Mouse (Mus musculus) spleen, adult 2 months (tissue): ENCODE results near the gene Clnk. TPM values are rescaled to one million over a fixed set of nuclear protein-coding genes. Genes with fewer than 3 reads are reported as not detected.

Source experiments
- DNase-seq, 2 experiments: peaks; one replicate each; pipeline versions ENCODE4 v3.0.0 to v3.0.0-alpha.2; 2012 to 2021; ENCODE audit warnings: low spot score in 2 of 2, low read depth in 1 of 2
- H3K27ac ChIP-seq: fragments of 200-500 bp; 2 replicates; pipeline ENCODE4 v1.5.1; 2012; ENCODE audit warnings: low read length, inconsistent platforms; ENCODE audit not compliant: insufficient read depth
- H3K27me3 ChIP-seq: fragments of 200-500 bp; 2 replicates; pipeline ENCODE4 v1.6.1; 2012; ENCODE audit warnings: mild to moderate bottlenecking, moderate library complexity, low read length, inconsistent platforms; ENCODE audit not compliant: control insufficient read depth, insufficient read depth
- H3K36me3 ChIP-seq: fragments of 200-500 bp; 2 replicates; pipeline ENCODE4 v1.6.1; 2012; ENCODE audit warnings: mild to moderate bottlenecking, low read length, inconsistent platforms; ENCODE audit not compliant: control insufficient read depth, insufficient read depth
- H3K4me1 ChIP-seq: fragments of 200-500 bp; 2 replicates; pipeline ENCODE4 v1.6.1; 2011; ENCODE audit warnings: inconsistent platforms; ENCODE audit not compliant: control insufficient read depth, insufficient read depth, insufficient read length
- H3K4me3 ChIP-seq: fragments of 200-500 bp; 2 replicates; pipeline ENCODE4 v1.5.1; 2011; ENCODE audit warnings: mild to moderate bottlenecking, inconsistent platforms; ENCODE audit not compliant: insufficient read depth, insufficient read length; ENCODE audit errors: extremely low read depth
- CTCF ChIP-seq: fragments of 200-500 bp; IDR thresholded peaks from 2 replicates; pipeline ENCODE4 v1.5.1; 2011; ENCODE audit warnings: mild to moderate bottlenecking, inconsistent platforms; ENCODE audit not compliant: insufficient read depth, insufficient read length, insufficient replicate concordance; ENCODE audit errors: extremely low read depth
- POLR2A ChIP-seq: fragments of 200-500 bp; IDR thresholded peaks from 2 replicates; pipeline ENCODE4 v1.6.1; 2011; ENCODE audit warnings: low read depth, low read length, inconsistent platforms
- WGBS: fragments of 180-500 bp; shearing (Covaris S2); methylation state at CpG from one replicate; pipeline ENCODE4 v1.1.7; 2018; 5-methylcytosine and 5-hydroxymethylcytosine counted together
- polyA plus RNA-seq: library from polyadenylated mRNA; depleted of rRNA; stranded (reverse); fragments of >200 nt; gene quantifications from 2 replicates; pipeline ENCODE4 v1.2.3, GENCODE M21; 2012

Clnk gene
- polyA plus RNA-seq, 1 experiment = 0.27 TPM

GRCm38 (mm10) chr5:38775500-38775899 is 101.1 kb downstream of the Clnk start:
- no peak for DNase-seq
- 91% methylated on average over 10 of the region's 10 CpGs for WGBS
- Histone ChIP-seq H3K4me1 (no peaks in the 10 kb centered on the region), H3K4me3 (no peak overlapping the region), H3K36me3 (no peaks in the 10 kb centered on the region), H3K27ac (no peak overlapping the region), H3K27me3 (no peaks in the 10 kb centered on the region)
- TF ChIP-seq CTCF = no peak

- H3K4me3 ChIP-seq = no peak overlapping the region
- WGBS = 19% methylated on average over 3 of the region's 3 CpGs
- no peak overlapping the region for H3K27ac ChIP-seq
- TF ChIP-seq POLR2A (no peak), CTCF (peak; percentile 72; the same call in 1 of the 2 replicates)
- H3K36me3 ChIP-seq = no peaks in the 10 kb centered on the region
- no peaks in the 10 kb centered on the region for H3K4me1 ChIP-seq
- no peaks in the 10 kb centered on the region for H3K27me3 ChIP-seq
- DNase-seq = peak in 1 of 2 experiments; percentile 7
Measured at GRCm38 (mm10) chr5:38754950-38755349, 121.7 kb downstream of the Clnk start.

- Histone ChIP-seq H3K4me1 (no peaks in the 10 kb centered on the region), H3K36me3 (no peaks in the 10 kb centered on the region), H3K27me3 (no peaks in the 10 kb centered on the region), H3K4me3 (no peak overlapping the region), H3K27ac (no peak overlapping the region)
- WGBS = 55% methylated on average over 4 of the region's 4 CpGs
- no peak for DNase-seq
- no peak for TF ChIP-seq CTCF
- TF ChIP-seq POLR2A = no peak
Measured at GRCm38 (mm10) chr5:38752749-38753148, 123.9 kb downstream of the Clnk start.

GRCm38 (mm10) chr5:38708940-38709581 is 167.6 kb downstream of the Clnk start:
- Histone ChIP-seq H3K27ac (no peak overlapping the region), H3K27me3 (no peaks in the 10 kb centered on the region), H3K36me3 (no peaks in the 10 kb centered on the region), H3K4me1 (no peaks in the 10 kb centered on the region), H3K4me3 (no peak overlapping the region)
- TF ChIP-seq CTCF (no peak), POLR2A (no peak)
- WGBS = 88% methylated on average over 11 of the region's 11 CpGs
- DNase-seq = no peak

GRCm38 (mm10) chr5:38707364-38708075 is 169.1 kb downstream of the Clnk start:
- 66% methylated on average over 7 of the region's 7 CpGs for WGBS
- H3K36me3 ChIP-seq = no peaks in the 10 kb centered on the region
- H3K4me3 ChIP-seq = no peak overlapping the region
- no peak overlapping the region for H3K27ac ChIP-seq
- TF ChIP-seq CTCF (no peak), POLR2A (no peak)
- H3K27me3 ChIP-seq = no peaks in the 10 kb centered on the region
- no peak for DNase-seq
- H3K4me1 ChIP-seq = no peaks in the 10 kb centered on the region

- WGBS = 90% methylated on average over 6 of the region's 6 CpGs
- no peak for DNase-seq
- no peak overlapping the region for H3K27ac ChIP-seq
Measured at GRCm38 (mm10) chr5:38702941-38703340, 173.7 kb downstream of the Clnk start.

GRCm38 (mm10) chr5:38702091-38702490 is 174.5 kb downstream of the Clnk start:
- Histone ChIP-seq H3K4me1 (no peaks in the 10 kb centered on the region), H3K27me3 (no peaks in the 10 kb centered on the region), H3K4me3 (no peak overlapping the region), H3K27ac (no peak overlapping the region), H3K36me3 (no peaks in the 10 kb centered on the region)
- WGBS = 83% methylated on average over 2 of the region's 2 CpGs
- no peak for DNase-seq
- TF ChIP-seq CTCF (no peak), POLR2A (no peak)

More at GRCm38 (mm10) chr5:38702941-38703340, 173.7 kb downstream of the Clnk start:
- no peaks in the 10 kb centered on the region for H3K27me3 ChIP-seq
- no peaks in the 10 kb centered on the region for H3K4me1 ChIP-seq
- H3K4me3 ChIP-seq = no peak overlapping the region
- no peaks in the 10 kb centered on the region for H3K36me3 ChIP-seq
- TF ChIP-seq POLR2A (no peak), CTCF (no peak)
